Mouse (Mus musculus) heart, postnatal 0 days (tissue): ENCODE data around the gene Micu2. TPM values are rescaled to one million over a fixed set of nuclear protein-coding genes. Genes with fewer than 3 reads are reported as not detected.

ENCODE experiments used
- ATAC-seq: fragments of 200-750 bp; cut with Nextera tagmentation; 2 replicates; pipeline ENCODE4 v1.8.0; 2017; ENCODE audit warnings: low read depth, moderate number of reproducible peaks, moderate library complexity; ENCODE audit not compliant: insufficient read depth
- DNase-seq: peaks from one replicate; pipeline ENCODE4 v3.0.0-alpha.2; 2016; ENCODE audit warnings: low spot score
- H3K27ac ChIP-seq: fragments of 300-500 bp; sonication (generic); 2 replicates; pipeline ENCODE4 v1.5.1; 2014; ENCODE audit warnings: low read depth, mild to moderate bottlenecking
- H3K27me3 ChIP-seq: fragments of 300-500 bp; sonication (generic); 2 replicates; pipeline ENCODE4 v1.6.1; 2014; ENCODE audit warnings: low read length, mixed read lengths; ENCODE audit not compliant: control insufficient read depth, insufficient read depth
- H3K36me3 ChIP-seq: fragments of 300-500 bp; sonication (generic); replicated peaks from 2 replicates; pipeline ENCODE4 v1.6.1; 2014; ENCODE audit warnings: low read length, mixed read lengths; ENCODE audit not compliant: control insufficient read depth, insufficient read depth
- H3K4me1 ChIP-seq: fragments of 300-500 bp; sonication (generic); 2 replicates; pipeline ENCODE4 v1.6.1; 2014; ENCODE audit warnings: antibody characterized with exemption; ENCODE audit not compliant: control insufficient read depth, insufficient read depth
- H3K4me2 ChIP-seq: fragments of 300-500 bp; sonication (generic); 2 replicates; pipeline ENCODE4 v1.6.1; 2014; ENCODE audit warnings: low read depth, mild to moderate bottlenecking, low read length, moderate library complexity
- H3K4me3 ChIP-seq: fragments of 300-500 bp; sonication (generic); 2 replicates; pipeline ENCODE4 v1.5.1; 2014; ENCODE audit warnings: low read depth, low read length
- H3K9ac ChIP-seq: fragments of 300-500 bp; sonication (generic); replicated peaks from 2 replicates; pipeline ENCODE4 v1.6.1; 2014; ENCODE audit warnings: low read depth, low read length, mixed read lengths
- H3K9me3 ChIP-seq: fragments of 300-500 bp; sonication (generic); replicated peaks from 2 replicates; pipeline ENCODE4 v1.6.1; 2016; ENCODE audit warnings: low read length; ENCODE audit not compliant: control insufficient read depth
- CTCF ChIP-seq: IDR thresholded peaks from 2 replicates; pipeline ENCODE4 v1.5.1; 2016; ENCODE audit warnings: antibody characterized with exemption, control low read depth, low read depth
- WGBS: fragments of 180-500 bp; shearing (Covaris S2); extraction: QIAGEN DNeasy Blood & Tissue Kit; methylation state at CpG from one replicate; pipeline ENCODE4 v1.1.7; 2014; 5-methylcytosine and 5-hydroxymethylcytosine counted together
- polyA plus RNA-seq: library from polyadenylated mRNA; unstranded; fragments of >200 nt; fragmentation: Nextera tagmentation; extraction: Ambion mirVana; gene quantifications from 2 replicates; pipeline ENCODE4 v1.2.1, GENCODE M21; 2015
- total RNA-seq: library from RNA; depleted of rRNA; stranded (reverse); fragments of >200 nt; gene quantifications from 2 replicates; pipeline ENCODE4 v1.2.3, GENCODE M21; 2014; ENCODE audit warnings: low replicate concordance; rRNA removed

Micu2 gene
- total and polyA plus RNA-seq, 2 experiments from 2014 or later, result 48.0 to 70.7 TPM

DNA sequence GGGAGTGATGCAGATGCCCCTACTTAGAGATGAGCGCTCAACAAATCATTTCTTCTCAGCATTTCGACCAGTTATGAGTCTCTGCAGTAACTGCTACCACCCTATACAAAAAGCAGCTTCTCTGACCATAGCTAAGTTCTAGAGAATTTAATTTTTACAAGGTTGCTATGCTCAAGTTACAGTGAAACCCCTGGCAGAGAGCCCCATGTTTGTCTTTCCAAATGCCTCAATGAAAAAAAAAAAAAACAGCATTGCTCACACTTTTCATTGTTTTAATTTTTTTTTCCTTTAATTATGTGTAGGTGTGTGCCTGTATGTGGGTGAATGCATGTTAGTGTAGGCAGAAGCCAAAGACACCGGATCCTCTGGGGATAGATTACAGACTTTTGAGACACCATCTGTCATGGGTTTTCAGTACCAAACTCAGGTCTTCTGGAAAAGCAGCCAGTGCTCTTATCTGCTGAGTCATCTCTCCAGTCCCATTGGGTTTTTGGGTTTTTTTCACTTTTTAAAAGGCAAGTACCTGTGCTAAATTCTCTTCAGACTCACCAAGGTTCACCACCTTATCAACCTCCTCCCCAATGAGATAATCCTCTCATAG, 132.3 kb downstream of the Micu2 start:
- Histone ChIP-seq H3K36me3 (peaks cover 31% of the 10 kb centered on the region), H3K27ac (no peak overlapping the region), H3K4me2 (no peak overlapping the region), H3K4me1 (no peaks in the 10 kb centered on the region), H3K4me3 (no peak overlapping the region), H3K9ac (no peak overlapping the region), H3K27me3 (no peaks in the 10 kb centered on the region), H3K9me3 (no peaks in the 10 kb centered on the region)
- no peak for TF ChIP-seq CTCF
- ATAC-seq (no peak), DNase-seq (no peak)
- WGBS, result 93% methylated on average over 3 of the region's 3 CpGs

Other genes with a start within 250 kb of the Micu2 start
- 43.7 and 68.4 TPM in 2 replicates for gene Lats2, start 240.9 kb downstream of the Micu2 start, total RNA-seq
- 16.0 and 17.2 TPM in 2 replicates for gene Lats2, start 240.9 kb downstream of the Micu2 start, polyA plus RNA-seq
- 8.4 and 27.7 TPM in 2 replicates for gene Sap18, start 201.1 kb downstream of the Micu2 start, total RNA-seq
- 9.8 and 10.9 TPM in 2 replicates for gene Sap18, start 201.1 kb downstream of the Micu2 start, polyA plus RNA-seq
- gene Ska3, start 173.1 kb downstream of the Micu2 start, total RNA-seq, result 4.7 and 7.9 TPM in 2 replicates
- 6.6 and 6.9 TPM in 2 replicates for gene Ska3, start 173.1 kb downstream of the Micu2 start, polyA plus RNA-seq
- 21.5 and 55.3 TPM in 2 replicates for gene Mrpl57, start 173.0 kb downstream of the Micu2 start, total RNA-seq
- 164 and 166 TPM in 2 replicates for gene Mrpl57, start 173.0 kb downstream of the Micu2 start, polyA plus RNA-seq
- 13.2 and 18.8 TPM in 2 replicates for gene Zdhhc20, start 109.0 kb downstream of the Micu2 start, total RNA-seq
- gene Zdhhc20, start 109.0 kb downstream of the Micu2 start, polyA plus RNA-seq, result 25.9 and 28.6 TPM in 2 replicates
- gene Fgf9, start 71.3 kb upstream of the Micu2 start, total RNA-seq, result 3.7 and 7.6 TPM in 2 replicates
- 10.0 and 10.6 TPM in 2 replicates for gene Fgf9, start 71.3 kb upstream of the Micu2 start, polyA plus RNA-seq